Mouse (Mus musculus) MEL (cell line): ENCODE measurements around the gene Atrnl1.

Experiments
- GATA1 ChIP-seq: IDR thresholded peaks from 2 replicates; pipeline ENCODE4 v1.6.1; 2011; ENCODE audit warnings: low read depth, low read length, improper control_type of control experiment
- MXI1 ChIP-seq: IDR thresholded peaks from 2 replicates; pipeline ENCODE4 v1.6.1; 2011; ENCODE audit warnings: mild to moderate bottlenecking, low read depth, low read length, improper control_type of control experiment
- POLR2AphosphoS2 ChIP-seq: IDR thresholded peaks from 2 replicates; pipeline ENCODE4 v1.6.1; 2011; ENCODE audit warnings: low read length, improper control_type of control experiment
- UBTF ChIP-seq: IDR thresholded peaks from 2 replicates; pipeline ENCODE4 v1.6.1; 2012; ENCODE audit warnings: low read depth, mild to moderate bottlenecking, inconsistent platforms, low read length, improper control_type of control experiment, moderate library complexity, borderline replicate concordance; ENCODE audit not compliant: insufficient read depth
- USF1 ChIP-seq: IDR thresholded peaks from 2 replicates; pipeline ENCODE4 v1.6.1; 2014; ENCODE audit warnings: low read depth, mild to moderate bottlenecking, inconsistent platforms, low read length, improper control_type of control experiment, moderate library complexity

DNA sequence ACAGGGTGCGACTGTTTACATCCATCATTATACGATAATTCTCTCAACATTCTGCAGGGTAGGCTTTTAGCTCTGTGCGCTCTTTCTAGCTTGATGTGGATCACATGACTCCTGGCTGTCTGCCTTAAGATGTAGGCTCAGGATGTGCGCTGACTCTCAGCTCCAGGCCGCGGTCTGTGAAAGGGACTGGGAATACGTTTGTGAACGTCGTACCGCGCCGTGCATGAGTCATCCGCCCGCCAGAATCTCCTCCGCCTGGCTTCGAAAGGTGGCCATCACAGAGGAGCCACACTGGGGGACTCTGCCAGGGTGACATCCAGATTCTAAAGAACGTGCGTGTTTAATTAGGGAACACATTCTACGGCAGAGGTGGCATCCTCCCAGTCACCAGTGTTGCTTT, 471.9 kb downstream of the Atrnl1 start:
- TF ChIP-seq UBTF (no peak), USF1 (no peak), POLR2AphosphoS2 (no peak), MXI1 (no peak), GATA1 (no peak)
